Mouse (Mus musculus): ENCODE data around the gene Foxd2.

GRCm38 (mm10) chr4:114946416-114946815 is 37.7 kb upstream of the Foxd2 start:
- no peak for TF ChIP-seq CTCF (IDR thresholded peaks at IDR 0.05; ENCODE audit: extremely low read depth, insufficient read length, insufficient replicate concordance, low read depth, low read length)
- TF ChIP-seq POLR2A (IDR thresholded peaks at IDR 0.05; ENCODE audit: low read depth, low read length) = no peak

All from small intestine, adult 2 months (tissue).